Mouse (Mus musculus) kidney, embryonic 15.5 days (tissue): ENCODE measurements around the gene Ncor2. TPM values are rescaled to one million over a fixed set of nuclear protein-coding genes. Genes with fewer than 3 reads are reported as not detected.
A peak's percentile ranks its signal among the peaks of the same experiment; 100 is the strongest.

Source experiments
- ATAC-seq: fragments of 200-750 bp; cut with Nextera tagmentation; replicated peaks from 2 replicates; pipeline ENCODE4 v1.8.0; 2017; ENCODE audit warnings: moderate TSS enrichment; ENCODE audit not compliant: low FRiP score
- H3K27ac ChIP-seq: fragments of 300-500 bp; sonication (generic); 2 replicates; pipeline ENCODE4 v1.5.1; 2015; ENCODE audit warnings: mild to moderate bottlenecking, inconsistent platforms
- H3K27me3 ChIP-seq: fragments of 300-500 bp; sonication (generic); 2 replicates; pipeline ENCODE4 v1.6.1; 2015; ENCODE audit warnings: inconsistent platforms
- H3K36me3 ChIP-seq: fragments of 300-500 bp; sonication (generic); 2 replicates; pipeline ENCODE4 v1.6.1; 2015; ENCODE audit warnings: inconsistent platforms
- H3K4me1 ChIP-seq: fragments of 300-500 bp; sonication (generic); 2 replicates; pipeline ENCODE4 v1.6.1; 2015; ENCODE audit warnings: inconsistent platforms
- H3K4me2 ChIP-seq: fragments of 300-500 bp; sonication (generic); 2 replicates; pipeline ENCODE4 v1.6.1; 2015; ENCODE audit warnings: moderate library complexity, mild to moderate bottlenecking, inconsistent platforms
- H3K4me3 ChIP-seq: fragments of 300-500 bp; sonication (generic); replicated peaks from 2 replicates; pipeline ENCODE4 v1.5.1; 2015; ENCODE audit warnings: mild to moderate bottlenecking, inconsistent platforms
- H3K9ac ChIP-seq: fragments of 300-500 bp; sonication (generic); 2 replicates; pipeline ENCODE4 v1.6.1; 2015; ENCODE audit warnings: mild to moderate bottlenecking, inconsistent platforms
- H3K9me3 ChIP-seq: fragments of 300-500 bp; sonication (generic); replicated peaks from 2 replicates; pipeline ENCODE4 v1.6.1; 2016; ENCODE audit warnings: inconsistent platforms
- WGBS: fragments of 180-500 bp; shearing (Covaris S2); methylation state at CpG from one replicate; pipeline ENCODE4 v1.1.7; 2015; ENCODE audit warnings: mixed read lengths; 5-methylcytosine and 5-hydroxymethylcytosine counted together
- polyA plus RNA-seq: library from polyadenylated mRNA; unstranded; fragments of >200 nt; fragmentation: Nextera tagmentation; extraction: Ambion mirVana; gene quantifications from 2 replicates; pipeline ENCODE4 v1.2.1, GENCODE M21; 2015

Gene Ncor2
- polyA plus RNA-seq, 1 experiment from 2014 or later = 28.8 TPM

- Histone ChIP-seq H3K4me3 (no peak overlapping the region), H3K27me3 (no peaks in the 10 kb centered on the region), H3K9me3 (no peaks in the 10 kb centered on the region), H3K36me3 (peaks cover 54% of the 10 kb centered on the region), H3K27ac (0 out of 2 replicates have a peak overlapping the region, but pooled peaks have one; percentile 35), H3K4me1 (peaks cover 68% of the 10 kb centered on the region), H3K4me2 (no peak overlapping the region), H3K9ac (no peak overlapping the region)
- WGBS = 79% methylated on average over 8 of the region's 8 CpGs
- no peak for ATAC-seq
These were observed 105.1 kb downstream of the Ncor2 start for GRCm38 (mm10) chr5:125073896-125074295.

GRCm38 (mm10) chr5:125073335-125073734 is 105.7 kb downstream of the Ncor2 start:
- WGBS = 69% methylated on average over 4 of the region's 4 CpGs
- no peak overlapping the region for H3K27ac ChIP-seq
- H3K9me3 ChIP-seq = no peaks in the 10 kb centered on the region
- H3K4me2 ChIP-seq = no peak overlapping the region
- H3K36me3 ChIP-seq = peaks cover 48% of the 10 kb centered on the region
- H3K27me3 ChIP-seq = no peaks in the 10 kb centered on the region
- H3K9ac ChIP-seq = no peak overlapping the region
- ATAC-seq = no peak
- H3K4me3 ChIP-seq = no peak overlapping the region
- peaks cover 74% of the 10 kb centered on the region for H3K4me1 ChIP-seq

- no peaks in the 10 kb centered on the region for H3K9me3 ChIP-seq
- WGBS = 74% methylated on average over 7 of the region's 7 CpGs
- no peak overlapping the region for H3K9ac ChIP-seq
- peaks cover 39% of the 10 kb centered on the region for H3K36me3 ChIP-seq
- no peak for ATAC-seq
- H3K4me2 ChIP-seq = no peak overlapping the region
- peaks cover 83% of the 10 kb centered on the region for H3K4me1 ChIP-seq
- no peaks in the 10 kb centered on the region for H3K27me3 ChIP-seq
- peak overlapping the region; percentile 46 for H3K27ac ChIP-seq
- H3K4me3 ChIP-seq = no peak overlapping the region
These were observed 106.6 kb downstream of the Ncor2 start for GRCm38 (mm10) chr5:125072425-125072824.

- no peak for ATAC-seq
- peaks cover 86% of the 10 kb centered on the region for H3K4me1 ChIP-seq
- no peaks in the 10 kb centered on the region for H3K9me3 ChIP-seq
- H3K27me3 ChIP-seq = no peaks in the 10 kb centered on the region
- no peak overlapping the region for H3K4me3 ChIP-seq
- peak overlapping the region; percentile 46 for H3K27ac ChIP-seq
- no peak overlapping the region for H3K4me2 ChIP-seq
- no peak overlapping the region for H3K9ac ChIP-seq
- H3K36me3 ChIP-seq = peaks cover 35% of the 10 kb centered on the region
- 41% methylated on average over 4 of the region's 4 CpGs for WGBS
These were observed 107.1 kb downstream of the Ncor2 start for GRCm38 (mm10) chr5:125071919-125072318.

- no peak for ATAC-seq
- H3K36me3 ChIP-seq = peaks cover 37% of the 10 kb centered on the region
- no peak overlapping the region for H3K4me2 ChIP-seq
- H3K27me3 ChIP-seq = no peaks in the 10 kb centered on the region
- H3K27ac ChIP-seq = peak overlapping the region; percentile 88; the same call in 1 of the 2 replicates
- H3K9me3 ChIP-seq = no peaks in the 10 kb centered on the region
- 28% methylated on average over 2 of the region's 2 CpGs for WGBS
- peaks cover 81% of the 10 kb centered on the region for H3K4me1 ChIP-seq
- H3K9ac ChIP-seq = no peak overlapping the region
- no peak overlapping the region for H3K4me3 ChIP-seq
These were observed 108.6 kb downstream of the Ncor2 start for GRCm38 (mm10) chr5:125070399-125070798.

- Histone ChIP-seq H3K36me3 (peaks cover 37% of the 10 kb centered on the region), H3K4me2 (peak overlapping the region; percentile 5; the same call in 1 of the 2 replicates), H3K4me1 (peaks cover 77% of the 10 kb centered on the region), H3K27me3 (no peaks in the 10 kb centered on the region), H3K27ac (peak overlapping the region; percentile 88), H3K9ac (no peak overlapping the region), H3K9me3 (no peaks in the 10 kb centered on the region), H3K4me3 (no peak overlapping the region)
- no peak for ATAC-seq
- whole genome bisulfite sequencing = 40% methylated on average over 5 of the region's 5 CpGs
These were observed 109.1 kb downstream of the Ncor2 start for GRCm38 (mm10) chr5:125069916-125070315.

- peaks cover 72% of the 10 kb centered on the region for H3K4me1 ChIP-seq
- peak overlapping the region; percentile 88 for H3K27ac ChIP-seq
- no peak overlapping the region for H3K9ac ChIP-seq
- no peaks in the 10 kb centered on the region for H3K27me3 ChIP-seq
- peak; percentile 14; the same call in 1 of the 2 replicates for ATAC-seq
- H3K9me3 ChIP-seq = no peaks in the 10 kb centered on the region
- WGBS = 34% methylated on average over 5 of the region's 5 CpGs
- peak overlapping the region; percentile 5; the same call in 1 of the 2 replicates for H3K4me2 ChIP-seq
- H3K4me3 ChIP-seq = no peak overlapping the region
- H3K36me3 ChIP-seq = peaks cover 37% of the 10 kb centered on the region
These were observed 109.6 kb downstream of the Ncor2 start for GRCm38 (mm10) chr5:125069426-125069825.

GRCm38 (mm10) chr5:125068371-125068951 is 110.6 kb downstream of the Ncor2 start:
- Histone ChIP-seq H3K9ac (no peak overlapping the region), H3K36me3 (peaks cover 39% of the 10 kb centered on the region), H3K27ac (peak overlapping the region; percentile 88), H3K4me1 (peaks cover 68% of the 10 kb centered on the region), H3K4me3 (no peak overlapping the region), H3K27me3 (no peaks in the 10 kb centered on the region), H3K4me2 (peak overlapping the region; percentile 31), H3K9me3 (no peaks in the 10 kb centered on the region)
- 18% methylated on average over 16 of the region's 16 CpGs for WGBS
- peak; percentile 69 for ATAC-seq

- no peaks in the 10 kb centered on the region for H3K27me3 ChIP-seq
- no peak for ATAC-seq
- peaks cover 69% of the 10 kb centered on the region for H3K4me1 ChIP-seq
- H3K36me3 ChIP-seq = peaks cover 37% of the 10 kb centered on the region
- H3K9me3 ChIP-seq = no peaks in the 10 kb centered on the region
- H3K9ac ChIP-seq = no peak overlapping the region
- 34% methylated on average over 14 of the region's 14 CpGs for WGBS
- H3K27ac ChIP-seq = peak overlapping the region; percentile 57
- no peak overlapping the region for H3K4me2 ChIP-seq
- H3K4me3 ChIP-seq = no peak overlapping the region
These were observed 111.3 kb downstream of the Ncor2 start for GRCm38 (mm10) chr5:125067673-125068072.

GRCm38 (mm10) chr5:125066479-125067471 is 112.2 kb downstream of the Ncor2 start:
- peak overlapping the region; percentile 57; the same call in 1 of the 2 replicates for H3K27ac ChIP-seq
- peaks cover 36% of the 10 kb centered on the region for H3K36me3 ChIP-seq
- peaks cover 66% of the 10 kb centered on the region for H3K4me1 ChIP-seq
- H3K4me3 ChIP-seq = no peak overlapping the region
- H3K9me3 ChIP-seq = no peaks in the 10 kb centered on the region
- no peaks in the 10 kb centered on the region for H3K27me3 ChIP-seq
- 93% methylated on average over 13 of the region's 13 CpGs for WGBS
- no peak overlapping the region for H3K9ac ChIP-seq
- ATAC-seq = no peak
- no peak overlapping the region for H3K4me2 ChIP-seq

- Histone ChIP-seq H3K4me3 (no peak overlapping the region), H3K27me3 (no peaks in the 10 kb centered on the region), H3K36me3 (peaks cover 39% of the 10 kb centered on the region), H3K9me3 (no peaks in the 10 kb centered on the region), H3K27ac (0 out of 2 replicates have a peak overlapping the region, but pooled peaks have one; percentile 34), H3K4me2 (no peak overlapping the region), H3K4me1 (peaks cover 63% of the 10 kb centered on the region), H3K9ac (no peak overlapping the region)
- 22% methylated on average over 17 of the region's 17 CpGs for WGBS
- no peak for ATAC-seq
These were observed 116.0 kb downstream of the Ncor2 start for GRCm38 (mm10) chr5:125063015-125063414.

GRCm38 (mm10) chr5:125058267-125058668 is 120.8 kb downstream of the Ncor2 start:
- 2% methylated on average over 27 of the region's 29 CpGs for WGBS
- peak; percentile 38 for ATAC-seq
- no peaks in the 10 kb centered on the region for H3K27me3 ChIP-seq
- peak overlapping the region; percentile 33 for H3K4me3 ChIP-seq
- H3K4me1 ChIP-seq = peaks cover 92% of the 10 kb centered on the region
- peak overlapping the region; percentile 92 for H3K27ac ChIP-seq
- H3K36me3 ChIP-seq = peaks cover 27% of the 10 kb centered on the region
- H3K9ac ChIP-seq = peak overlapping the region; percentile 15
- peak overlapping the region; percentile 61 for H3K4me2 ChIP-seq
- H3K9me3 ChIP-seq = no peaks in the 10 kb centered on the region
